Mouse (Mus musculus) forelimb bud, embryonic 11.5 days (tissue): ENCODE measurements around the gene Pip4k2a.
A peak's percentile ranks its signal among the peaks of the same experiment; 100 is the strongest.
"Not testable (repeated sequence)": the region's sequence is repeated elsewhere in the genome, so short reads cannot be mapped to it uniquely, and the experiment has no call there.

Experiments used
- DNase-seq: peaks from one replicate; pipeline ENCODE4 v3.0.0-alpha.2; 2012; ENCODE audit warnings: low read depth, low spot score

Pip4k2a gene

GRCm38 (mm10) chr2:18897742-18898256 is 100.1 kb downstream of the Pip4k2a start:
- peak; percentile 20 for DNase-seq

GRCm38 (mm10) chr2:18896015-18896414 is 101.9 kb downstream of the Pip4k2a start:
- no peak for DNase-seq

- DNase-seq, result not testable (repeated sequence)
Measured at GRCm38 (mm10) chr2:18893336-18893735, 104.6 kb downstream of the Pip4k2a start.

GRCm38 (mm10) chr2:18891991-18892537 is 105.9 kb downstream of the Pip4k2a start:
- DNase-seq, result no peak

DNA sequence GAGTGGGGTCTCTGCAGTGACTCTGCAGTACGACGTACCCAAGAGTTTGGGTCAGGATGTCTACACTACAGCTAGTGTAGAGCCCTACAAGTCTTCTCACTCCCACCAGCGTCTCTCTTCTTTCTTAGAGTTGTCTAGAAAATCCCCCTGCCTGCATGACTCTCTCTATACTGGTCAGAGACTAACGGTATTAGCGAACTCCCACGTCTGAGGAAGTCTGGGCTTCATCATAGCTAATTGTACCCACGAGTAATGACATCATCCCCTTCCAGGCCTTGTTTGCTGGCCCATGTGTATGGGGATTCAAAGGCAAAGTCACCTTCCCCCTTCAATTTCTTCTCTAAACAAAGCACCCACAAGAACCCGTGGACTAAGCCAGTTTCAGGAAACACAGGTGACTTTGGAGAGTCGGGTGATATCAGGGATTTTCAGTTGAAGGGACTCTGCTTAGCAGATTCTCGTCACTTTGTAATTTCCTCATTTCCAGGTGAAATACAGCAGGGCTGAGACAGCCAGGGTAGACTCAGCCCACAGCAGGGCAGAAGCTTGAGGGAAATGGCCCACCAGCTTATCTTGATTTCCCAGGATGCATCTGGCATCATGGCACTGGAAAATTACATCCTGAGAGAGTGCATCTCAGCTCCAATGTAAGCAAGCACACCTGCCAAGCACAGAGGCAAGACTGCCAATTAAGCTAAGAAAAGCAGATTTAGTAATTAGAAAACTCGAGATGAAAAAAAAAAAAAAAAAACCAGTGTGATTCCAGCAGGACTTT is 107.5 kb downstream of the Pip4k2a start:
- DNase-seq, result peak; percentile 19

DNA sequence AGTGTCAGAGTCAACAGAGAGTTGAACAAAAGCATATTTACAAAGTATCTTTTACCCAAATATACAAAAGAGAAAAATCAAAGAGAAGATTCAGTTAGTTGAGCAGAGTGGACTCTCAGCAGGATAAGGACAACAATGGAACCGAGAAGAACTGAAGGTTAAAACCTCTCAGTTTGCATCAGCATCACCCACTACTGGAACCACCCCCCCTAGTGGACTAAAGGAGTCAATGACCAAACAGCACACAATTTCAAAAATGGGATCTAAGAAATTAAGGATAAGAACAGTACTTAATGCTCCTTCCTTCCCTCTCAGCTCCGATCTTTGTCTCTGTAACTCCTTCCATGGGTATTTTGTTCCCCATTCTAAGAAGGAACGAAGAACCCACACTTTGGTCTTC is 113.6 kb downstream of the Pip4k2a start:
- DNase-seq, result no peak

DNA sequence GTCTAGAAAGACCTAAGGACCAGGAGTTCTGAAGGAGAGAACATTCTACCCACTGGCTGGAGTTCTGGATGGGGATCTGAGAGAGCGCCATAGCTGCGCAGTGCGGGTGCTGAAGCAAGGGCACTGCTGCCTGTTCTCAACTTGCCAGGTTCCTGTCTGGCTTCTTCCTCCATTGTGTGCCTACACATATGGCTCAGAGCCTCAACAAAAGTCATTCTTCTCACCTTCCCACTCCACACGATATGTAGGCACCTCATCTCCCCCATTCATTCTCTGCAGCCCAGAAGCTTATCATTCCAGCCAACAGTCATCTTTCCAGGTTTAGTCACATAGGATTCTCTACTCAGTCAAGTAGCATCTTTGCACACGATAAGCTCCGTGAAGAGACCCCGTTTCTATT is 123.3 kb downstream of the Pip4k2a start:
- DNase-seq, result no peak

DNA sequence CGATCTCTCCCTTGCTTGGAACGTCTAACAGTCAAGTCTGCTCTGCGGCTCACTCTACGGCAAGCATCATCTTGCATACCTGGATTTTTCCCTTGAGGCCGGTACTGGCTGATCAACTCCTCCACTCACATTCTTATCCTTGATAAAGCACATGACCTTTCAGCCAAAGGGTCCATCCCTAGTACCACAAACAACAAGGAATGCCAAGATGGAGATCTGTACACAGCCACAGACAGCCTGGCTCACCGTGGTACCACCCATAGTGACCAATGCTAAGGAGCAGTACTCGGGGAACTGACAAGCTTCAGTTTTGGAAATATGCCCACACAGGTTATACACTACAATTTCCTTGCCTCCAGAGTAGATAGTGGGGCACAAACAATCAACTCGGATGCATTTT is 123.9 kb downstream of the Pip4k2a start:
- no peak for DNase-seq

- DNase-seq, result no peak
Measured at GRCm38 (mm10) chr2:18873440-18873839, 124.5 kb downstream of the Pip4k2a start.

GRCm38 (mm10) chr2:18872797-18873196 is 125.1 kb downstream of the Pip4k2a start:
- peak; percentile 74 for DNase-seq

GRCm38 (mm10) chr2:18871087-18871486 is 126.8 kb downstream of the Pip4k2a start:
- no peak for DNase-seq

DNA sequence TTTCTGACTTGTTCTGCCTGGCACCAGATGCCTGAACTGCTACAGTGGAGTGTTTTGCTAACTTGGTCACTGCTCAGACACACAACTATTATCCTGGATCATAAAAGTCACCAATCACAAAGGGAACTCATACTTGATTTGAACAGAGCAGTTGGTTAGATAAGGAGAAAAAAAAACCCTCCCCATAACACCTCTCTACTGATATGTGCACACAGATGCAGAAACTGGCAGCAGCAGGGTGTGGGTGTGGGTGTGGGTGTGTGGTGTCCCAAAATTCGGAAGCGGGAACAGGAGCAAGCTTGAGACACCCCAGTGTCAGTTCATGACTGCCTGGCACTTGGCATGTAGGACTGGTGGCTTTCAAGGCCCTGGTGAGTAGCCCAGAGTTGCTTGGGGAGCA is 130.9 kb downstream of the Pip4k2a start:
- no peak for DNase-seq

DNA sequence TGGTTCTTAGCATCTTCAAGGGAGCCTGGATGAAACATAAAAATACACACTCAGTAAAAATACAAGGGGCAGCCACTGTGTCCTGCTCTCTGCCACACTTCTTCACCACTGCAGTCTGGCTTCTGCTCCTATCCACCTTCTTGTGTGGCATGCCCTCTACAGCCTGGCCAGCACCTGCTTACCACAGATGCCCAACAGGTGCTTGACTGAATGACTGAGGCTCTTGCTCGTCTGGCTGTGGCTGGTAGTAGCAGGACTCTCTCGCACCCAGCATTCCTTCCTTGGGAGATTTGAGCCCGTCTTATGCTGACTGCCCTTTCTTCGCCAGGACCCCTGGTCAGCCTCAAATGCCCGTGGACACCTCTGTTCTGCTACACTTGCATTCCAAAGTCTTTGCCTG is 133.2 kb downstream of the Pip4k2a start:
- DNase-seq, result no peak

- DNase-seq, result no peak
Measured at GRCm38 (mm10) chr2:18861607-18862158, 136.2 kb downstream of the Pip4k2a start.

- DNase-seq, result peak; percentile 26
Measured at GRCm38 (mm10) chr2:18860686-18861085, 137.2 kb downstream of the Pip4k2a start.

DNA sequence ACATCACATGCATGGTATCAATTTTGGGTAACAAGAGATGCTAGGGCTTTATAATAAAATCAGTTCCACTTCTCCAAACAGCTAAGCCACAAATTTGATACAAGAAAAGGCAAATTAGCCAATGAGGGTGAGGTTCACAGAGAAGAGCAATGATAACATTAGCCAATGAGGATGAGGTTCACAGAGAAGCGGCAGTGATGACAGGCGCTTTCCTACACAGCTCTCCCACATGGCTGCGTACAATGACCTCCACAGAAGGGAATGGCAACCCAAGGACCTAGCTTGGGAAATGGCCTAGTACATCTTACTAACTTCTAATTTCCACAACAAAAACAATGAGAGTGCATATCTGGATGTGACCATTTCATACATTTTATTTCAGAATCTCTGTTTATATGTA is 140.0 kb downstream of the Pip4k2a start:
- no peak for DNase-seq

DNA sequence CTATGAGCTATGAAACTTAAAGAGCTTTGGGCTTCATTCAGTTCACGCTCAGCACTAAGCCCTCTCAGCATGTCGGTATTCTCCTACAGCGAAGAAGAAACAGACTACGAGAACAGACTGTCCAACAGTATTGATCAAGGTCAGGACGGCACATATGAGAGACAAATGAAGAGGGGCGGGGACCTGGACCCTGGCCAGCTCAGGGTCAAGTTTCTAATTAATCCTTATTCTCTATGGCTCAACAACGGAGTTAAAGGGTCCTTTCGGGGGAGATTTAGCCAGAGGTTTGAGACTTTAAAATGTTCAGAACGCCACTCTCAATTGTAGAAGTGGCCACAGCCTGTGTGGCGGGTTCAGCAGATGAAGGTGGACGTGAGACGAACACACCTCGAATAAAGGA is 141.5 kb downstream of the Pip4k2a start:
- no peak for DNase-seq

DNA sequence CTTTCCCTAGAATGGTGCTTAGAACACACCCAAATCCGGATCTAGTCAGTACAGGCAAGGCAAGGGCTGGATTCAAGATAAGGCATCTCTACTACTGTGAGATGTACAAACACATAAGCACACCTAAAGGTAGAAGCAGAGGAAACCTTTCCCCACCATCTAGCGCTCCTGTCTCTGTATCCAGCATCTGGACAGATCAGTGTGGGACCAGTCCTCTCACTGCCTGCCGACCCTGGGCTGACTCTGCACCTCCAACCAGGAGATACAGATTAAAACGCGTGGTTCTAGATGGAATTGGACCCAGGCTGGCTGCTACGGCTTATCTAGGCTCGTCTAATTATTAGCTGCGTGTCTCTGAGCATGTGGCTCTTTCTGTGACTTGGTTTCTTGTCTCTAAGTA is 142.7 kb downstream of the Pip4k2a start:
- no peak for DNase-seq

- no peak for DNase-seq
Measured at GRCm38 (mm10) chr2:18853345-18853744, 144.6 kb downstream of the Pip4k2a start.

DNA sequence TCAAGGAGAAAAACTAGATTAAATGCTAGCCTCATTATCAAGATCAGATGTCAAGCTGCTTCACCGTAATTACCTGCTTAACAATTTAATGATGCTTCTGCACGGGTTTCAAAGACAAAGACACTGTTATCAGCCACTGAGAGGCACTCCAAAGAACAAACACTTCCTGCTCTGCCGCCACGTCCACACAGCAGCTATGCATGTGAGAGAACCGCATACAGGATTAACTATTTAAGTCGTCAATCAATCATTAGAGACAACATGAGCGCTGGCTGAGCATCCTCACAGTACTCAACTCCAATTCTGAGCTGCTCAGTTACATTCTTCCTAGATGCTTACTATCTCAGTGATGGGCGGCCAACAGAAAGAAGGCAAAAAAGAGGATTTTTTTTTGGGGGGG is 147.3 kb downstream of the Pip4k2a start:
- no peak for DNase-seq

DNA sequence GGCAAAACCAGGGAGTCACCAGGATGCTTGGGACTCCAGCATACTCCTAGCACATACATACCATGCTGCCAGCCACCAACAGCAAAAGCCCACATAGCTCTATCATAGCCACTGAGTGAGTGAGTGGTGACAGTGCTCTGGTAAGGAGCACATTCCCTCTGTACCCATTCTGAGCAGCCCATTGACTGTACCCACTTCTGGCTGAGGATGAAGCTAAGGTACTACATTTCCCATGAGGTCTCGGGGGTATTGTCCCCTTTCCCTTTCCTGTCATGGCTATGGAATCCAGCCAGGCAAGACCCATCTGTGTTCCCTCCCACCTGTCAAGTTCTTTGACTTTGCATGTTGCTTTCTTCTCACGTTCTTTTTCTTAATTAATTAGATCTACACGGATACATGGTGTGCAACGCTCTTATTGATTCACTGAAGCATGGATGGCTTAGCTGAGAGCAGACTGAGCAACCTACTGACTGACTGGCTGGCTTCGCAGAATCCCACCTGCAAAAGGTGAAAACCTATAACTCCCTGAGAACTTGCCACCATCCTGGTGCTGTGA is 149.8 kb downstream of the Pip4k2a start:
- no peak for DNase-seq

- DNase-seq, result peak; percentile 71
Measured at GRCm38 (mm10) chr2:18842527-18842926, 155.4 kb downstream of the Pip4k2a start.

DNA sequence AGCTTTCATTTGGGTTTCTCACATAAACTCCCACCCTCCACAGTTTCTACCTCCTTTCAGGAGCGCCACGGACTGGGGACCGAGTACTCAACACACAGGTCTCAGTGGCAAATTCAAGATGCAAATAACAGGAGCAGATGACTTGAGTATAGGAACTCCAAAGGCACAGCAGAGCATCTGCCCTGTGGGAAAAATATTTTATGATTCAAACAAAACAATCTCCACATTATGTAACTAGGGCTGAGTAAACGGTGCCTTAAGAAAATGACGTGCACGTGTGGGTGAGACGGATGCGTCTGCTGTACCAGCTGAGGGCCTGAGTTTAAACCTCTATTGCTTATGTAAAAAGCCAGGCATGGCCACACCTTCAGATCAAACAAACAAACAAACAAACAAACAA is 156.9 kb downstream of the Pip4k2a start:
- DNase-seq, result no peak
